Mouse (Mus musculus) olfactory bulb, adult 2 months (tissue): Measurements from ENCODE around the gene Ccnd2.

Source experiments
- CTCF ChIP-seq: fragments of 200-500 bp; IDR thresholded peaks from 2 replicates; pipeline ENCODE4 v1.5.1; 2012; ENCODE audit warnings: low read depth, mild to moderate bottlenecking, low read length, moderate library complexity; ENCODE audit not compliant: insufficient read depth
- POLR2A ChIP-seq: fragments of 200-500 bp; IDR thresholded peaks from 2 replicates; pipeline ENCODE4 v1.6.1; 2012; ENCODE audit warnings: mild to moderate bottlenecking, low read depth, low read length, moderate library complexity; ENCODE audit not compliant: insufficient read depth

GRCm38 (mm10) chr6:127151565-127152105 is 358 bp downstream of the Ccnd2 start:
- TF ChIP-seq POLR2A (no peak), CTCF (no peak)
